Mouse (Mus musculus) C2C12 (cell line): ENCODE data around the gene F5. TPM values are rescaled to one million over a fixed set of nuclear protein-coding genes. Genes with fewer than 3 reads are reported as not detected.

ENCODE experiments used
- H3K27me3 ChIP-seq: one replicate; pipeline ENCODE4 v1.6.1; 2011; ENCODE audit not compliant: control insufficient read depth, insufficient read depth, insufficient read length
- H3K36me3 ChIP-seq: one replicate; pipeline ENCODE4 v1.6.1; 2011; ENCODE audit not compliant: control insufficient read depth, insufficient read depth
- H3K4me3 ChIP-seq: one replicate; pipeline ENCODE4 v1.5.1; 2011; ENCODE audit warnings: mild to moderate bottlenecking, control low read depth; ENCODE audit not compliant: poor library complexity, insufficient read depth, severe bottlenecking
- H3K79me2 ChIP-seq: one replicate; pipeline ENCODE4 v1.6.1; 2011; ENCODE audit not compliant: control insufficient read depth, insufficient read depth
- H3K79me3 ChIP-seq: one replicate; pipeline ENCODE4 v1.6.1; 2011; ENCODE audit warnings: low read depth, control low read depth
- H3ac ChIP-seq: one replicate; pipeline ENCODE3; 2011; ENCODE audit warnings: low read depth; ENCODE audit not compliant: control insufficient read depth, insufficient read length
- CEBPB ChIP-seq: IDR thresholded peaks from one replicate; pipeline ENCODE4 v1.6.1; 2011; ENCODE audit warnings: low read depth, mild to moderate bottlenecking, control low read depth, moderate library complexity
- CTCF ChIP-seq: IDR thresholded peaks from one replicate; pipeline ENCODE4 v1.5.1; 2011; ENCODE audit not compliant: control insufficient read depth, insufficient read depth, insufficient read length
- FOSL1 ChIP-seq: IDR thresholded peaks from one replicate; pipeline ENCODE4 v1.8.0; 2011; ENCODE audit warnings: mild to moderate bottlenecking, low read length; ENCODE audit not compliant: poor library complexity, insufficient read depth, severe bottlenecking
- MAX ChIP-seq: IDR thresholded peaks from one replicate; pipeline ENCODE4 v1.6.1; 2011; ENCODE audit warnings: mild to moderate bottlenecking, control low read depth
- MYOD1 ChIP-seq: IDR thresholded peaks from one replicate; pipeline ENCODE4 v1.6.1; 2011; ENCODE audit warnings: low read depth; ENCODE audit not compliant: control insufficient read depth, insufficient read length
- MYOG ChIP-seq: IDR thresholded peaks from one replicate; pipeline ENCODE4 v1.6.1; 2011; ENCODE audit not compliant: control insufficient read depth, insufficient read length; ENCODE audit errors: extremely low read depth
- USF1 ChIP-seq: IDR thresholded peaks from one replicate; pipeline ENCODE4 v1.6.1; 2011; ENCODE audit warnings: low read depth, mild to moderate bottlenecking, control low read depth, moderate library complexity
- polyA plus RNA-seq: library from polyadenylated mRNA; unstranded; fragments of >200 nt; fragmentation: generic; extraction: Trizol; gene quantifications from one replicate; pipeline ENCODE4 v1.2.1, GENCODE M21; 2012; ENCODE audit warnings: missing spikeins

Gene F5
- polyA plus RNA-seq, 1 experiment: 0.01 TPM

DNA sequence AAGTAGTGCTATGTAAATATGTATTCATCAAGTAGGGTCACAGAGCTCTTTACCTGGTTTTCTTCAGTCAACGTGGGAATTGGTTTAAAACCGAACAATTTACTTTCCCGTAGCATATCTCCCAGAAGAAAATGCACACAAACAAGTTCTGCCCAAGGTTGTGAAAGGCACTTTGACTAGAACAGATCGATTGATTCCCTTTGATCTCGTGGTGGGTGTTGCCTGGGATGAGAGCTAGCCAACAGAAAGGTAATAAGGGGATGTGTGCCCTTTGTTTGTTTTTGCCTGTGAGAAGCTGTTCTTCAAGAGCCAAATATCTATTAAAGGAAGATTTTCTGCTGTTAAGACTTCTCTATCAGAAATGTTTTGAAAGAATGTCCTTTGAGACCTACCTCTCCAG is 100.9 kb downstream of the F5 start:
- Histone ChIP-seq H3K36me3 (peaks cover 14% of the 10 kb centered on the region), H3K4me3 (no peak overlapping the region), H3K27me3 (no peaks in the 10 kb centered on the region), H3ac (no peak overlapping the region), H3K79me2 (peaks cover 81% of the 10 kb centered on the region), H3K79me3 (peaks cover 67% of the 10 kb centered on the region)
- TF ChIP-seq MYOD1 (no peak), MAX (no peak), USF1 (no peak), CEBPB (no peak), FOSL1 (no peak), CTCF (no peak), MYOG (no peak)

DNA sequence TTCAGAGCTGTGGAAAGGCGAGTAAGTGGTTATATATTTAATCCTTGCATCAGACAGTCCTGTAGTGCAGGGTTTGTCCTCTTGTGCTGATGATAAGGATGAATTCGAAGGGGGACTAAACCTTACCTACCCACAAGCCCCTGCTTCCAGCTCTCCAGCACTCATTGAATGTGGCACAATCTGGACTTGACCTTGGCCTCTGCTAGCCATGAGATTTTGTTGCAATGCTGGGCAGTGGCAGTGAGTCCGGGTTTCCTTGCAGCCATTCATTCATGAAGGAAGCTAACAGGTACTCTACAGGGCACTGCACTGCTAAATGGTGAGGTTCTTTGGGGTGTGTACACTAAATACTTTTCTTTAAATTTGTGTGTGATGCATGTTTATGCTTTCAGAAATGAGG is 103.2 kb downstream of the F5 start:
- no peak overlapping the region for H3K4me3 ChIP-seq
- H3K36me3 ChIP-seq: peaks cover 36% of the 10 kb centered on the region

DNA sequence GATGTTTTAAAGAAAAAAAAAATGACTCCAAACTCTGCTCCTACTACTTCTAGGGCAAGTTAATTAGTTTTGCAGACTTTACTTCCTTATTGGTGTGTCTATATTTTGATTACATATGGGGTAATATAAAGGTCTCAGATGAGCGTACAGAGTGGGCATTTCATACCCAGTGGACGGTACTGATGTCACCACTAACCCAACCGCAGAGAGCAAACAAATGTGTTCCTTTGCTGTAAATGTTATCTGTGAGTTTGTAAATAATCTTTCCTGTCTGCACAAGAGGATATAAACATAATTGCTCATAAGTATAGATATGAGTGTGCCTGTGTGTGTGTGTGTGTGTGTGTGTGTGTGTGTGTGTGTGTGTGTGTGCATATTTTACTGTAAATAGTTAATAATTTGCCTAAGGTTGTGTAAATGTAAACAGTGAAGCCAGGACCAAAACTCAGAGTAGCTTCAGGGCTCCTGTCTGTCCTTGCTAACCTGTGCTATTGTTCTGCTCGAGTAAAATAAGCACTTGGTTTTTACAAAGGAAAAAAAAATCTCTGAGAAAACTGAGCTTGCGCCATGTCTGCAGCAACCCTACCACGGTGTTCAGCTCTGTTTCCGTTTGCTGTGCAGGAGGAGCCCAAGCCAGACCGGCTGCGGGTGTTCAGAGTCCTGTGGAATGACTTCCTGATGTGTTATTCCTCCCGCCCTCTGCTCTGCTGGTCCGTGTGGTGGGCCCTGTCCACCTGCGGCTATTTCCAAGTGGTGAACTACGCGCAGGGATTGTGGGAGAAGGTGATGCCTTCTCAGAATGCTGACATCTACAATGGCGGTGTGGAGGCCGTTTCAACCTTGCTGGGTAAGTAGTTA is 108.8 kb downstream of the F5 start:
- H3K79me3 ChIP-seq: peaks cover 15% of the 10 kb centered on the region
- H3ac ChIP-seq: no peak overlapping the region
- TF ChIP-seq FOSL1: no peak
- TF ChIP-seq MYOD1: no peak
- no peak for TF ChIP-seq MAX
- TF ChIP-seq USF1: no peak
- no peak for TF ChIP-seq CEBPB
- no peak for TF ChIP-seq CTCF
- TF ChIP-seq MYOG: no peak
- H3K4me3 ChIP-seq: no peak overlapping the region
- H3K36me3 ChIP-seq: peaks cover 85% of the 10 kb centered on the region
- no peaks in the 10 kb centered on the region for H3K27me3 ChIP-seq
- peaks cover 18% of the 10 kb centered on the region for H3K79me2 ChIP-seq

More for the DNA sequence above, 103.2 kb downstream of the F5 start:
- TF ChIP-seq CTCF: no peak
- H3K27me3 ChIP-seq: no peaks in the 10 kb centered on the region
- H3K79me2 ChIP-seq: peaks cover 74% of the 10 kb centered on the region
- no peak overlapping the region for H3ac ChIP-seq
- peaks cover 66% of the 10 kb centered on the region for H3K79me3 ChIP-seq

DNA sequence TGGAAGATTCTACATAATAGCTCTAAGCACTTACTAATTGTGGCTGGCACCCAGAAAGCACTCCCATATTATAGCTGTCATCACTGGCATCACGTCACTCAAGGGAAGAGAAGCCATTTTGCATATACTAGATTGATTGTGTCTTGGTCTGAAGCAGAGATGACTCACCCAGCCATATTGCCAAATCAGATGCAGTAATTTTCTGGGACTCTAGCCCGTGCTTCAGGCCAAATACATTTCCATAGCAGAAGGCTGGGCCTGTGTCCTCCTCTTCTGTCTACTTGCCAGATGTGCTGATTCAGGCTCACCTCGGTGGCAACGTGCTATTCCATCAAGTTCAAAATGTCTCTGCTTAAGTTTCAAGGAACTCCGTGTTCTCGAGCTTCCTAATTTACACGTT is 109.9 kb downstream of the F5 start:
- Histone ChIP-seq H3K36me3 (peaks cover 81% of the 10 kb centered on the region), H3K27me3 (no peaks in the 10 kb centered on the region), H3K79me3 (peaks cover 6% of the 10 kb centered on the region), H3K4me3 (no peak overlapping the region), H3ac (no peak overlapping the region), H3K79me2 (peaks cover 7% of the 10 kb centered on the region)
- TF ChIP-seq CEBPB (peak; percentile 87), CTCF (no peak), FOSL1 (peak; percentile 2)

Other genes with a start within 250 kb of the F5 start
- 4.4 TPM for gene Scyl3, start 222.7 kb upstream of the F5 start, polyA plus RNA-seq
- gene BC055324, start 157.0 kb upstream of the F5 start, polyA plus RNA-seq: 10.4 TPM
- gene Mettl18, start 156.9 kb upstream of the F5 start, polyA plus RNA-seq: 3.0 TPM
- 0.19 TPM for gene Sele, start 103.6 kb upstream of the F5 start, polyA plus RNA-seq
- 0.02 TPM for gene Sell, start 89.9 kb upstream of the F5 start, polyA plus RNA-seq
- 24.1 TPM for gene Selp, start 36.6 kb upstream of the F5 start, polyA plus RNA-seq
- 10.1 TPM for gene Slc19a2, start 97.2 kb downstream of the F5 start, polyA plus RNA-seq
- 1.7 TPM for gene Ccdc181, start 123.7 kb downstream of the F5 start, polyA plus RNA-seq
- 19.0 TPM for gene Nme7, start 152.3 kb downstream of the F5 start, polyA plus RNA-seq
- 5.0 TPM for gene Blzf1, start 155.7 kb downstream of the F5 start, polyA plus RNA-seq